Mouse (Mus musculus) natural killer cell, adult 2 months (primary cell): ENCODE results near the gene Rad50.

Experiments used
- DNase-seq, 2 experiments: peaks; one replicate each; pipeline ENCODE4 v3.0.0; 2022; ENCODE audit warnings: low spot score in 2 of 2

The Rad50 gene

DNA sequence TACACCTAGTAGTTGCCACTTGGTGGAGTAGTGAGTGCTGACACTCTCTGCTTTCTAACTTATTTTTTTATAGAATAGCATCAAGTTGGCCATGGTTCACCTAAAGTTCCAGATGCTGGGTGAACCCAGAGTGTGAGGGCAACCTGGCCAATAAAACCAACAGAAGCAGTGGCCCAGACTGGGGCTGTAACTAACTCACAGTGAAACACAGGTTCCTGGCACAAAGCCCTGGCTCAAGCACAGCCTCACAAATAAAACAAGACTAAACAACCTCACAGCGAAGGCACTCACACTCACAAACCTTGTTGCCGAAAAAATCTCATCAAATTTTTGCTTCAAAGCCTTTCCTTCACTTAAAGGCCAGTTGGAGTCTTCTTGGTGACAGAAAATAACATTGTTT lies 8.6 kb downstream of the Rad50 start:
- no peak for DNase-seq

DNA sequence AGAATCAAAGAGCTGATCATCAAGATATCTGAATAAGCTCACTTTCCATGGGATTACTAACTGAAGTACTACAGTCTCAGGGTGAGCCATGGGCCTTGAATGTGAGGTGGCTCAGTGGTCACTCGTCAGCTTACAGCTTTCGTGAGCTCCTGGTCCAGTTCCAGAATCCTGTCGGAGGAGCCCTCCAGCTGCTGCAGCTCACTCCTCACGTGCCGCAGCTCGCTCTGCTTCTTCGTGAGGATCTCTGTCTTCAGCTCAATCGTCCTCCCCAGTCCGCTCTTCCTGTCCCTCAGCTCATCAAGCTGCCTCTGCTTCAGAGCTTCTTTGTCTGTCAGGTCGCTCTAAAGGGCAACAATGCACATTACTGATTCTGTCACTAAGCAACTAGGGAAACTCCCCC lies 15.1 kb downstream of the Rad50 start:
- DNase-seq, result no peak

DNA sequence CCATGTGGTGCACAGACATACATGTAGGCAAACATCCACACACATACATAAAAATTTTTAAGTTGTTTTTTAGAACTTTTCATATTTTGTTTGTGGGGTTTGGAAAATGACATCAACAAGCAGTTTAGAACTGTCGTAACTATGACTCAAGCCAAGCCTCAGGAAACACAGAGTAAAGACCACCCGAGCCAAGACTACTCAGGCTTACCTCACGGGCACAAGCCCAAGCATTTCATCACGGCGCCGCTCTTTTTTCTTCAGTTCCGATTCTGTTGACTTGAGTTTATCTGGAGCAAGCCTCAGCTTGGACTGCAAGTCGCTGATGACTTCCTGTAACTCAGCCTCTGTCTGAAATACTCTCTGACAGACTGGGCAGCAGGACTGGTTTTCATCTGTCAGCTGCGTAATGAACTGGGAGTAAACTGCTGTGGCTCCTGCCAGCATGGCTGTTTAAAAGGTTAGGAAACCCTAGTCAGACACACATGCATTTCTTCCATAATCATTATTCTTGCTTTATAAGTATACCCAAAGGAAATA lies 24.1 kb downstream of the Rad50 start:
- DNase-seq, result no peak

DNA sequence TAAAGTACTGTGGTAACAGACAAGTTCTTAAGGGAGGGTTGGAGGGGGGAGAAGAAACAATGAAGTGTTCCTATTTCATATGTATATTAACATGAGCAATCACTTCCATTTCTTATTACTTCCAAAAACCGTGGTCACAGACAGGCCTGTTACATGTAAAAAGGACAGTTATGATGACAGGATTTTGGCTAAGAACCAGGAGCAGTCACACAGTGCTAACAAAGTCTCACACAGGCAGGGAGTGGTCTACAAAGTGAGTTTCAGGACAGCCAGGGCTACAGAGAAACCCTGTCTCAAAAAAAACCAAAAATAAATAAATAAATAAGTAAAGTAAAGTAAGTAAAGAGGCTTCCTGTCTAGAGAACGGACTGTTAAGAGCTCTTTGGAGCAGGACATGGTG lies 24.9 kb downstream of the Rad50 start:
- DNase-seq, result no peak

DNA sequence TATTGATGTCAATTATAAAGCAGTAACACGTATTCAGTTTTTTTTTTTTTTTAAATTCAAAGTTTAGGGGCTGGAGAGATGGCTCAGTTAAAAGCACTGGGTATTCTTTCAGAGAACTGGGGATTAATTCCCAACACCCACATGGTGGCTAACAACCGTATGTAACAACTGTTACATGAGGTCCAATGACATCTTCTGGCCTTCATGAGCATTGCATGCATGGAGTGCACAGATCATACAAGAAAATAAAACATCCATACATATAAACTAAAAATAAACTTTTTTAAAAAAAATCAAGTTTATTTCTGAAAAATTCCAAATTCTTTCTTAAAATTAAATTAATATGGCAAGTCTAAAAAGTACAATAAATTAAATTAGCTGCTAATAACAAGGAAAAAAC lies 25.4 kb downstream of the Rad50 start:
- DNase-seq, result no peak

DNA sequence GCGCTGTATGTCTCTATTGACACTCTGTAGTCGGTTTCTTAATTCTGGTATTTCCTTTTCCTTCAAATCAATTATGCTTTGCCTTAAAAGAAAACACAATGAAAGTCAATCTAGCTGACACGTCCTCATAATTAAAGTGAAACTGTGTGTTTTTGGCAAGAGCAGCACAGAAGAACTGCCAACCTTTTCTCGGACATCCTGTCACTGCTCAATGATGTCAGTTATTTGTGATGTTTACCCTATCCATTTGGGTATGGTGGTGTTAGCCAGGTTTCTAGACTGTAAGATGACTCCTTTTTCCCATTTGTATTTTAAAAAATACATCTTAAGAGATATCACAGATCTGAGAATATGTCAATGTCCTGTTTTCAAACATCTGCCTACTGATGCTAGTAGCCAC lies 27.0 kb downstream of the Rad50 start:
- DNase-seq, result no peak

DNA sequence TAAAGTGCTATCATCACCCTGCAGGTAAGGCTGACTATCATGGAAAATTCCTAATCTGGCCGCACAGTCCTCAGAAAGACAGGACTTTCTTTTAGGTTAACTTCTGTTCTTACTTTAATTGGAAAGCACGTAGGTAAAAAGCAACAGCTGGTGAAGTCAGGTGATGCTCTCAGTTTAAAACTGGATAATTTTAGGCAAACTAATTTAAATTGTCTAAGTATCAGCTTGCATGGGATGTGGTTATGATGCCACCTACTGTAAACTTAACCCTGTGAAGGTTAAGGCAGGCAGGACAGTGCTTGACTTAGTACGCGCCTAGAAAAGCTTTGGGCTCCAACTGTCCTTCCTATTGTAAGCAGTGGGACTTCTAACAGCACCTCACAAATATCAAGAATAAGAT lies 35.7 kb downstream of the Rad50 start:
- DNase-seq, result no peak

DNA sequence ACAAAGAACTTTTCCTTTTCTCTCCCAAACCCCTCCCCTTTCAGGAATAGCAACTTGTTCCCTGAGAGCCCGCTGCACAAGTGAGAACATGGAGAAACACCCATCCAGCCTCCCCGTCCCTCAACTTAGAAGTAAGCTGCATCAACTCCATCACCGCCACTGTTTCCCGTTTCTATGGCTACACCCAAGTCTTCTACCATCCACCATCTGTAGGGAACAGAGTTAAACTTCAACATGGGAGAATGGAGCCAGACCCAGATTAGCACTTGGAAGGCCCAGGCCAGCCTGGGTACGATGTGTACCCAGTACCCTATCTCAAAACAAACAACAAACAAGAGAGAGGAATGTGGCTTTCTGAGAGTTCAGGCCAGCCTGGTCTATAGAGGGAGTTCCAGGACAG lies 43.0 kb downstream of the Rad50 start:
- no peak for DNase-seq

DNA sequence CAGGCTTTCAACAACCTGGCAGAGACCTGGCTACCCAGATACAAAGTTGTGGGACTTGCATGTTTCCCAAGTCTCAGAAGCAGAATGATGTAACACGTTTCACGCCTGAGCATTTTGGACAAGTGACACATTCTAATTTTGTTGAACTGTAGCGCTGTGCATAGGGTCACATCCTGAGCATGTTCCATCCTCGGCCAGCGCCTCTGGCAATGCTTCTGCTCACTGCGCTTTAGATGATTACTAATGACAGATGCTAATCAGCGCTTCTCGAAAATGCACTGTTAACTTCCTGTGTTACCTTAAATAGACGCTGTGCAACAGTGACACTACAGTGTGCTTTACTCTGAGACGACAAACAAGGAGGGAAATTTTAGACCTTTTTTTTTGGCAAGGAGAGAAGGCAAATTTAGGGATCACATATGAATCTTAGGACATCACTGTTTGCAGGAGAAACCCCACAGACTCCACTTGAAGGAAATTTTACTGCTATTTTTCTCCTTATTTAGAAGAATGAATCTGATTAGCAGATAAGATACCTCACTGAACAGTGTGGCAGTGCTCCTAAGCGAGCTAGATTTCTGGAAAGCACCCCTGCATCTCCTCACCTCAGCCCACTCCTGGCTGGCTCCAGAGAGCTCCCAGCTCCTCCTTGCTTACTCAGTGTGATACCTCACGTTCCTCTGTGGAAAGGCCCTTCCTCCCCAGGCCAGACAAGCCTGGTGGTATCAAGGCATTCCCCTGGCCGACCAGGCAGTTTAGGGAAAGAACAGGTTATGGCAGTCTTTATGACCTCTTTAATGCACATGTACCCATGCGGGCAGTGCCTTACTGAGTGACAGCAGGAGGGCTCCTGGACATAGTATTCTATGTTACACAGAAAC lies 44.1 kb downstream of the Rad50 start:
- DNase-seq, result no peak

DNA sequence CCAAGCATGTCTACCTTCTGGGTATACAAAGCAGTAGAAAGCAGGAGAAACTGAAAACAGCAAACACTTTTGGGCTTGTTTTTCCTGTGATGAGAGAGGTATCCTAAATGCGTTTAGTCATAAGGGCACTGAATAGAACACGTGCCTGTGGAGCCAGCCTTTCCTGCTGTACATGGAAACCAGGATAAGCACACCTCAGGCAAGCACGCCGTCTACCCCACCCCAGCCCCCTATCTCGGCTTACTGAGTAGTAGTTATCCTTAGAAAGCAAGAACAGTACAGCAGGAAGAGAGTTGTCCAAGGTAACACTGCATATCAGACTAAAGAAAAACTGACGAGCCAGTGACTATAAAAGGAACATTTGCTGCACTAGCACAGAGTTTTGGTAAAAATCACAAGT lies 49.3 kb downstream of the Rad50 start:
- no peak for DNase-seq

DNA sequence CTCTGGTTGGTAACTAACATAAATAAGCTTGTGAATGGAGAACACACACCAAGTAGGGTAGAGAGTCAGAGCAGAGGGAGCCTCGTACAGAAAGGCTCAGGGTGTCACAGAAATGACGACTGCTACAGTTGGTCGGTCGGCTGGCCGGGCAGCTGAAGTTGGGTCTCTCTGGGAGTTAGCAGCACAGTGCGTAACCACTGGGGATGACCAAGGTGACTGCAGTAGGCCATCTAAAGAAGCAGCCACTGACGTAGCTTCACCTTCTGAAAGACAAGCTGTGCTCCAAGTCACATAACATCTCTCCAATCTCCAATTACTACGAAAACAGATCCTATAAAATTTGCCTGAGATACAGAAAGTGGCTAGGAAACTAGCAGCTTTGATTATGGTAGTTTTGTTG lies 49.7 kb downstream of the Rad50 start:
- DNase-seq, result no peak

DNA sequence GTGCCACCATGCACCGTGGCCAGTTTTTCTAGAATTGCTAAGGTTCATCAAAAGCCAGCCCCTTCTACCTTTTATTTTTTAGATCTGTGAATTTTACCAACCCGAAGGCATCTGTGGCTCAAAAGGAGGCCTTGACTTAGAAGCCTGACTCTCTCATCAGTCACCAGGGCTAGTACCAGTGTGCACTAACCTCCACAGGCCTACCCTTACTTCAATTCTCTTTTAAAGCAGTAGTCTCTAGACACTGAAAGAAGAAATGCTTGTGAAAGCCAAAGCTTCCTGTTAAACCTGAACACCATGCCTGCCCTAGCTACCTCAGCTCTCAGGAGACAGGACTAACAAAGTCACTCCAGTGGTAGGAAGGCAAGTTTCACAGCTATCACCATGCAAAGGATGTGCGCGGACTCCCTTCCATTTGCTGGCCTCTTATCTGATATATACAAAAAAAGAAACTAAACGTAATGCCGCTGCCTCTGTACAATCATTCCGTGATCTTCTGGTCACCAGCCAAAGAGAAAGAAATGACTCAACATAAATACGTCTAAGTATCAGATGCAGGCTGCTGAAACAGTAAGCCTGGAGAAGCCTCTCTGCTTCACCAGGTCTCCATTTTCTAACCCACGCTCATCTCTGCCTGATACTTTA lies 50.4 kb downstream of the Rad50 start:
- no peak for DNase-seq

DNA sequence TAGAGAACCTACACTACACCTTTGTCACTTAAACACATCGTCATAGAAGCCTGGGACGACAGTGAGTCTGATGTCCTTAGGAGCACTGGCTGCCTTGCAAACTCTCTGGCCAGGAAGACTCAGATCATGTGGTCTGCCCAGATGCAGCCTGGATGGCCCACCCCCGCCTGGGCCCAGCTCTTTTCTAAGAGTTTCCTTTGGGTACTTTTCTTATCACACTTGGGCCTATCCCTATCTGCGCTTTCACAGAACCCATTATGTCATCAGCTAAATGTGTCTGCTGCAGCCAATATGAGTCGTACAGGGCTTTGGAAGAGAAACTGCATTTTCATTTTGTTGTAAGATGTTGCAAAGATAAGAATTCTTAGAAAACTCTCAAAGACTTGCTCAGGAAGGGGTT lies 52.1 kb downstream of the Rad50 start:
- no peak for DNase-seq

DNA sequence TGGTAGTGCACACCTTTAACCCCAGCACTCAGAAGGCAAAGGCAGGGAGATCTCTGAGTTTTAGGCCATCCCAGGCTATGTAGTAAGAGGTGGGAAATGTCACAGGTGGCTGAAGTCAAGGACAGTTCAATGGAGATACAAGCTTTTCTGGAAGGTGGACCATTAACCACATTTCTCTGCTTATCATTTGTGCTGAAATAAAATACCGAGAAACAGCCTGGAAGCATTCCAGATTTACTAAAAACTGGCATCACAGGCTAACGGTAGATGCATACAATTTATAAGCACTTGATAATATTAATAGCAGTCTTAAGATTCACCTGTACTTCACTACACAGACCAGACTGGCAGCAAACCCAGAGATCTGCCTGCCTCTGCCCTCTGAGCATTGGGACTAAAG lies 54.7 kb downstream of the Rad50 start:
- no peak for DNase-seq

DNA sequence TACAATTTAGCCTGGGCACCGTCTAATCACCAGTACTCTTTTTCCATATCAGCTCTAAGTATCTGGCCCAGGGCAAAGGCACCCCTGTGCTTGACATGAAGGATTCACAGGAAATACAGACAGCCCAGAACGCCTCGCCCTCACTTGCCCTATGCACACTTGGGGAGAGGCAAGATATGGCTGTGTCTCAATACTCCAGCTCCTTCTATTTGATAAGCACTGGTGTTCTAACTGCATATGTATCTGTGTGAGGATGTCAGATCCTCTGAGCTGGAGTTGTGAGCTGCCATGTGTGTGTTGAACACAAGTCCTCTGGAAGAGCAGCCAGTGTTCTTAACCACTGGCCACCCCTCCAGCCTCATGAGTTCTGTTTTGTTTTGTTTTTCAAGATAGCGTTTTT lies 55.7 kb downstream of the Rad50 start:
- DNase-seq, result no peak

DNA sequence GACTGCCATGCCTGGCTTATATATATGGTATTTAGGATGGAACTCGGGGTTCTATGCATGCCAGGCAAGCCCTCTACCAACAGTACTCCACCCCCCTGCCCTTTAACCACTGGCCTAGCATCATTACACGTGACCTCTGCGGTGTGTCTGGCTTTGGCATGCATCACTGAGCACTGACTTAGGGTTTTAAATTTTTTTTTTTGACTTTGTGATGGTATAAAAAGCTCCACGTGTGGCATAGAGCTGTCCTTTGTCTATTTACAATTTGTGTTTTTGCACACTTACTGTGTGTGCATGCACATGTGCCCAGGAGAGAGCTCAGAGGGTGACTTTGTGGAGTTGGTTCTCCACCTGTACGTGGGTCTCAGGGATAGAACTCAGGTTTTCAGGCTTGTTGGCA lies 63.1 kb downstream of the Rad50 start:
- no peak for DNase-seq

DNA sequence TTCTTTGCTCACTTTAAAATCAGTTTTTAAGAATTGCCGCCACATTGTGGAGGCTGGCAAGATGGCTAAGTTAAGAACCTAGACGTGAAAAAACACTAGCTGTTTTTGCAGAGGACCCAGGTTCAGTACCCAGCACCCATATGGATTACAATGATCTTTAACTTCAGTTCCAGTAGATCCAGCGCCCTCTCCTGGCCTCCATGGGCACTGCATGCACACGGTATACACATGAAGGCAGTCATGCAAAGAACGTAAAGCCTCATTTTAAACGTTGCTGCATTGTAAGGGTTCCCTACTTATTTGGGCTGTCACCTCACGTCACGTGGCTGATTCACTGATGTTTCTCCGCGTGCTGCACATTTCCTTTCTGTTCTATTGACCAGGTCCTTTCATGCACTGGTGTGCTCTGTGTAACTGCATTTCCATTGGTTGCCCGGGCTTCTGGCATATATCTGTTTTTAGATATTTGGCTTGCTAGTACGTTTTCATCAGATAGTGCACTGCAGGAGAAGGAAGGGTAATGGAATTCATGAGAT lies 64.3 kb downstream of the Rad50 start:
- DNase-seq, result no peak

DNA sequence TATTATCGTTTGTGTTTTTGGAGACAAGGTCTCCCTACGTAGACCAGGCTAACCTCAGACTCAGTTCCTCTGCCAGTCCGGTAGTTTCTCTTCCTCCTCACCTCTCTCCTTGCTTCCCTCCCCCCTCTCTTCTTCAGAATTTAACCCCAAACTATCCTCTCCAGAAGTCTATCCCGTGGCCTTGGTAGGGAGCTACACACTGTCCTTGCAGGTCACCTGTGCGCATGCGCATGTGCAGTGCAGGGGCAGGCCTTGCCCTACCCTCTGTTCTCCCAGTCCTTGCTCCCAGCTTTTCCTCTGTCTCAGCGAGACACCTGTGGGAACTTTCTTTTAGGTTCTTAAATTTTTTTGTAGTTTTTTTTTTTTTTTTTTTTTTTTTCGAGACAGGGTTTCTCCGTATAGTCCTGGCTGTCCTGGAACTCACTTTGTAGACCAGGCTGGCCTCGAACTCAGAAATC lies 69.3 kb downstream of the Rad50 start:
- no peak for DNase-seq

DNA sequence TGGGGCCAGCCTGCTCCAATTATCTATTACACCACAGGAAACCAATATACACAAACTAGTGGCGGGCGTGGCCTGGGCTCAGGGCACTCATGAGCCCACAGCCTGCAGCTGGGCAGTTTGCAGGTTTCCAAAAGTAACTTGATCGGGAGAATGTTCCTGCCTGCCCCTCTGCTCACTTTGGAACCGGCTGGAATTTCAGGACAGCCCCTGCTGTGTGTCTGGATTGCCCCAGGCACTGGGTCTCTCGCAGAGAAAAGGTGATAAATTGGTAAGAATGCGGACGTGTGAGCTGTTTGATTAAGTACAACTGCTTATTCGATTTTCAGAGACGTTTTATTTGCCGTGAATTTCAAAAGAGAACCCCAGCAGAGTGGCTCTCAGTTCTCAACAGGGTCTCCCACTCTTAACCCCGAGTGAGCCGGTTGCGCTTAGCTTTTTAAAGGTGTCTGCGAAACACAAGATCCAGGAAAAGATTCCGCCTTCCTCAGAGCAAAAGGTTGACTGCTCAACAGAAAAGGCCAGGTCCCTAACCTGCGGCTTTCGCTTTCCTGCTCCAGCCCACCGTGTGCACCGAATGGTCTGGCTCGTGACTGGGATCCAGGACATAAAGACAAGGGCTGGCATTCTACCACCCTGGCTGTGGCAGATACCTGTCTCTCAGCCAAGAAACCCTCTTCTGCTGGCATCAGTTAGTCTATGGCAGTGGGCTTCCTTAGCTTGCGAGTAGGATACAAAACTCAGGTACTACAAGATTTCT lies 69.9 kb downstream of the Rad50 start:
- DNase-seq, result no peak

DNA sequence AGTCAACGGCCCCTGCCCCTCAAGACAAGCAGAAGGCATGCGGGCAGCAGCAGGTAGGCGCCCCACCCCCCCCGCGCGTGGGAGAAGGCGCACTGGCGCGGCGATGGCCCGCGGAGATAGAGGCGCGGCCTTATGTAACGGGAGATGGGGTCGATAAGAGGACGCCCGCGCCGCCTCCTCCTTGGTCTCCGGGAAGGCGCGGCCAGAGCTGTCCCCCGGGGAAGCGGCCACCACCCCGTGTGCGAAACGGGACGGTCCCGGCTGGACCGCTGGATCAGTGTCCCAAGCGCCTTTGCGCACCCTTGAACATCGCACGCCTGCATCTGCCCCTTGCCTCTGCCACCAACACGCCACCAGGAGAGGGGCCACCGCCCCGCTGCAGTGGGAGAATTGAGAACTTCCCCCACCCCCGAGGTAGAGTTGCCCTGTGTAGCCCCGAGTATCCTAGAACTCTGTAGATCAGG lies 70.9 kb downstream of the Rad50 start:
- no peak for DNase-seq

DNA sequence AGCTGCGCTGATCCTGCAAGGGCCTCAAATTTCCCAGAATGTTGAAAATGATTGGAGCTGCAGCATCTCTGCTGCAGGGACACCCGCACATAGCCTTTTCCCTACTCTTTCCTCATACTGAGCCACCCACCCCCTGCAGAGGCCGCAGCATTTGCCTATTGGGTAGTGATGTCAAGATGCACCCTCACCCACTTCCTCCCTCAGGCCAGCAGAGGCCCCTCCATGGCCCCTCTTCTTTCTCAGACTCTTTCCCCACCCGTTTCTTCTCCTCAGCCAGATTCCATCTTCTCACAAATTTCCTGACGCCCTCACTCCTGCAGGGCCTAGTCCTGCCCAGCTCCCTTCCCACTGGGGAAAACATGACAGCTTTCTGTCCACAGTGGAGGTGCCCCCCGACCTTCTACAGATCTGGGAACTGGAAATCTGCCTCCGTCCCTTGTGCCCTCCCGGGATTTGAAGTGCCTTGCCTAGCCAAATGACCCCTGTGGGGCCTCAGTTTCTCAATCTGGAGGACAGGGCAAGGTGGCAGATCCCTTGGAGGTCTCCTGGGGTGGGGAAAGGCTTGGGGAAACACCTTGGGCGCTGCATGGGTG lies 71.4 kb downstream of the Rad50 start:
- DNase-seq, result no peak

DNA sequence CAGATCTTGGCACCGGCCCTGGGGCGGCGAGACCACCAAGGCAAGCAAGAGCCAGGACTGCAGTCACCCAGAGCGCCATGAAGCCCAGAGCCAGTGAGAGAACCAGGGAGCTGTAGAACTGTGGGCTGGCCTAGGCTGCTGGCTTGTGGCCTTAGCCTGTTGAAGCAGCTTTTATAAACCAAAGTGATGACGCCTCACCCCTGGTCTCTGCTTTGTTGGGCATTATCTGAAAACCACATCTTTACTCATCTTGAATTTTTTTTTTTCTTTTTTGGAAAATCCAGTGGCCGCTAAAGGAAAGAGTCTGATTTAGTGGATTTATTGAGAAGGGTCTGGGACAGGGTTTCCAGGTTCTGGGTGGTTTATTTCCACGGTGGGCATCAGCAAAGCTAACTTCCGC lies 72.6 kb downstream of the Rad50 start, which contains the start of gene Il13:
Gene Il13 (minus strand): TSS at position 147 of the 400 bp plus-strand sequence.
- DNase-seq, result no peak
